Mouse (Mus musculus): ENCODE data around the gene Gm28372. TPM values are rescaled to one million over a fixed set of nuclear protein-coding genes. Genes with fewer than 3 reads are reported as not detected.

Gene Gm28372
- polyA plus RNA-seq, 1 experiment from 2014 or later = 0.11 TPM

- H3K4me1 ChIP-seq (replicated peaks) = peaks cover 19% of the 10 kb centered on the region
- ATAC-seq (ENCODE audit: insufficient number of reproducible peaks, insufficient read depth, low FRiP score, low TSS enrichment, low read depth) = no peak
- H3K4me2 ChIP-seq = peak overlapping the region; percentile 85
- 76% methylated on average over 14 of the region's 14 CpGs for WGBS
- H3K27ac ChIP-seq = no peak overlapping the region
- H3K9ac ChIP-seq (replicated peaks) = peak overlapping the region; percentile 87
- peaks cover 9% of the 10 kb centered on the region; the same call in 1 of the 2 replicates for H3K27me3 ChIP-seq
- peak overlapping the region; percentile 89 for H3K4me3 ChIP-seq (replicated peaks)
- H3K9me3 ChIP-seq = no peaks in the 10 kb centered on the region
- no peaks in the 10 kb centered on the region for H3K36me3 ChIP-seq
Measured at GRCm38 (mm10) chr2:130451086-130451726, 46.2 kb downstream of the Gm28372 start.

- no peaks in the 10 kb centered on the region for H3K9me3 ChIP-seq
- H3K36me3 ChIP-seq = no peaks in the 10 kb centered on the region
- peaks cover 9% of the 10 kb centered on the region; the same call in 1 of the 2 replicates for H3K27me3 ChIP-seq
- H3K4me1 ChIP-seq (replicated peaks) = peaks cover 19% of the 10 kb centered on the region
- no peak overlapping the region for H3K4me3 ChIP-seq (replicated peaks)
- H3K4me2 ChIP-seq = peak overlapping the region; percentile 85
- WGBS = 72% methylated on average over 3 of the region's 3 CpGs
- no peak for ATAC-seq (ENCODE audit: insufficient number of reproducible peaks, insufficient read depth, low FRiP score, low TSS enrichment, low read depth)
- 0 out of 2 replicates have a peak overlapping the region, but pooled peaks have one; percentile 87 for H3K9ac ChIP-seq (replicated peaks)
- H3K27ac ChIP-seq = no peak overlapping the region
Measured at GRCm38 (mm10) chr2:130451727-130452090, 46.7 kb downstream of the Gm28372 start.

DNA sequence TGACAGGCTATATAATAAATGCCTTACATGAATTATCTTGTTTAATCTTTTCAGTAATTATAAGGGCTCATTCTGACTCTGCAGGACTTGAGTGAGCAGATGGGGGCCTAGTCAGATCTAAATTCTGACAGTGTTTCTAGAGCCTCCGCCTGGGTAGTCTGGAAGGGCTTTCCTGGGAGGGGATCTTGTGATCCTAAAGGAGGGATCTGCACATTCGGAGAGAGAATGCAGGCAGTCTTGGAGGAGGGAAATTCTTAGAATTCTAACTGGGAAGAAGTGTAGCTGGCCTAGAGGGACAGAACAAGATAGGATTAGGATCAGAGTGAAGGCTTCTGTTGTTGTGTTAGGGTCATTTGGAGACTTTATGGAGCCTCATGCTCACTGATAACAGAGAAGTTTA lies 47.2 kb downstream of the Gm28372 start:
- Histone ChIP-seq H3K4me1 (replicated peaks) (peaks cover 19% of the 10 kb centered on the region), H3K4me3 (replicated peaks) (no peak overlapping the region), H3K9me3 (no peaks in the 10 kb centered on the region), H3K27ac (no peak overlapping the region), H3K4me2 (no peak overlapping the region), H3K9ac (replicated peaks) (no peak overlapping the region), H3K36me3 (no peaks in the 10 kb centered on the region), H3K27me3 (peaks cover 9% of the 10 kb centered on the region; the same call in 1 of the 2 replicates)
- WGBS = 51% methylated on average over 2 of the region's 2 CpGs
- no peak for ATAC-seq (ENCODE audit: insufficient number of reproducible peaks, insufficient read depth, low FRiP score, low TSS enrichment, low read depth)

DNA sequence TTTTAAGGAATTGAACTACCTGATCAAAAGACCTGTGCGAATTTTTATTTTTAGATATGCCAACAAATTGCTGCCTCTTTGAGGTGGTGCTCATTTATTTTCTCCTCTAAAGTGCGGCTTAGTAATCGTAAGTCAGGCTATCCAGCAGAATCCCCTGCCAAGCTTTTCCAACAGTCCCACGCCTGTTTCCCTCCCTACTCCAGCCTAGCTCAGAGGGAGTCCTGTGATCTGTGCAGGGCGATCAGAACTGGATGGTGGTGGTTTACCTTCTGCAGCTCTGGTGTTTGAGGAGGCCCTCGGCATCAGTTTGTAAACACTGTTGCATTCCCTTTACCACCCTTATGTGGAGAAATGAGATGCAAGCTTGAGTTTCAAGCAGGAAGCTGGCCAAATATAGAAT lies 48.4 kb downstream of the Gm28372 start:
- H3K4me2 ChIP-seq = no peak overlapping the region
- WGBS = 61% methylated on average over 6 of the region's 6 CpGs
- no peaks in the 10 kb centered on the region for H3K9me3 ChIP-seq
- no peak overlapping the region for H3K4me3 ChIP-seq (replicated peaks)
- peaks cover 4% of the 10 kb centered on the region; the same call in 1 of the 2 replicates for H3K27me3 ChIP-seq
- ATAC-seq (ENCODE audit: insufficient number of reproducible peaks, insufficient read depth, low FRiP score, low TSS enrichment, low read depth) = no peak
- peaks cover 19% of the 10 kb centered on the region for H3K4me1 ChIP-seq (replicated peaks)
- 0 out of 2 replicates have a peak overlapping the region, but pooled peaks have one; percentile 23 for H3K27ac ChIP-seq
- no peak overlapping the region for H3K9ac ChIP-seq (replicated peaks)
- H3K36me3 ChIP-seq = no peaks in the 10 kb centered on the region

- WGBS = 89% methylated on average over 6 of the region's 6 CpGs
Measured at GRCm38 (mm10) chr2:130454748-130455370, 49.8 kb downstream of the Gm28372 start.

More at GRCm38 (mm10) chr2:130454748-130455370, 49.8 kb downstream of the Gm28372 start:
- Histone ChIP-seq H3K9ac (replicated peaks) (no peak overlapping the region), H3K27ac (no peak overlapping the region), H3K27me3 (no peaks in the 10 kb centered on the region), H3K36me3 (no peaks in the 10 kb centered on the region), H3K4me2 (no peak overlapping the region), H3K9me3 (no peaks in the 10 kb centered on the region), H3K4me1 (replicated peaks) (peaks cover 13% of the 10 kb centered on the region), H3K4me3 (replicated peaks) (no peak overlapping the region)
- ATAC-seq (ENCODE audit: insufficient number of reproducible peaks, insufficient read depth, low FRiP score, low TSS enrichment, low read depth) = no peak

Other genes starting within 250 kb of the Gm28372 start
- gene Snrpb, start 225.8 kb upstream of the Gm28372 start, polyA plus RNA-seq (2016; fragmentation: Nextera tagmentation; extraction: Ambion mirVana) = 691 and 736 TPM in 2 replicates
- gene Tmc2, start 210.0 kb upstream of the Gm28372 start, polyA plus RNA-seq (2016; fragmentation: Nextera tagmentation; extraction: Ambion mirVana) = not detected in 2 replicates
- gene Nop56, start 130.8 kb upstream of the Gm28372 start, polyA plus RNA-seq (2016; fragmentation: Nextera tagmentation; extraction: Ambion mirVana) = 391 and 407 TPM in 2 replicates
- gene Idh3b, start 120.7 kb upstream of the Gm28372 start, polyA plus RNA-seq (2016; fragmentation: Nextera tagmentation; extraction: Ambion mirVana) = 141 and 144 TPM in 2 replicates
- gene Ebf4, start 110.1 kb upstream of the Gm28372 start, polyA plus RNA-seq (2016; fragmentation: Nextera tagmentation; extraction: Ambion mirVana) = 2.1 and 3.6 TPM in 2 replicates
- 91.6 and 100 TPM in 2 replicates for gene Cpxm1, start 7.7 kb upstream of the Gm28372 start, polyA plus RNA-seq (2016; fragmentation: Nextera tagmentation; extraction: Ambion mirVana)
- not detected in 2 replicates for gene 1700020A23Rik, start within 50 bp of the Gm28372 start, polyA plus RNA-seq (2016; fragmentation: Nextera tagmentation; extraction: Ambion mirVana)
- not detected in 2 replicates for gene Tmem239, start 1.2 kb downstream of the Gm28372 start, polyA plus RNA-seq (2016; fragmentation: Nextera tagmentation; extraction: Ambion mirVana)
- 121 and 133 TPM in 2 replicates for gene Vps16, start 19.1 kb downstream of the Gm28372 start, polyA plus RNA-seq (2016; fragmentation: Nextera tagmentation; extraction: Ambion mirVana)
- 13.4 and 14.6 TPM in 2 replicates for gene Pced1a, start 19.5 kb downstream of the Gm28372 start, polyA plus RNA-seq (2016; fragmentation: Nextera tagmentation; extraction: Ambion mirVana)
- 108 and 115 TPM in 2 replicates for gene Ptpra, start 45.0 kb downstream of the Gm28372 start, polyA plus RNA-seq (2016; fragmentation: Nextera tagmentation; extraction: Ambion mirVana)
- 79.0 and 80.7 TPM in 2 replicates for gene Mrps26, start 158.5 kb downstream of the Gm28372 start, polyA plus RNA-seq (2016; fragmentation: Nextera tagmentation; extraction: Ambion mirVana)
- gene Oxt, start 170.9 kb downstream of the Gm28372 start, polyA plus RNA-seq (2016; fragmentation: Nextera tagmentation; extraction: Ambion mirVana) = not detected in 2 replicates
- not detected in 2 replicates for gene Avp, start 177.3 kb downstream of the Gm28372 start, polyA plus RNA-seq (2016; fragmentation: Nextera tagmentation; extraction: Ambion mirVana)
- gene Fastkd5, start 224.8 kb downstream of the Gm28372 start, polyA plus RNA-seq (2016; fragmentation: Nextera tagmentation; extraction: Ambion mirVana) = 18.7 and 20.3 TPM in 2 replicates
- 15.6 and 16.0 TPM in 2 replicates for gene Ubox5, start 224.8 kb downstream of the Gm28372 start, polyA plus RNA-seq (2016; fragmentation: Nextera tagmentation; extraction: Ambion mirVana)
- gene Lzts3, start 237.6 kb downstream of the Gm28372 start, polyA plus RNA-seq (2016; fragmentation: Nextera tagmentation; extraction: Ambion mirVana) = 5.4 and 5.7 TPM in 2 replicates

All from limb, embryonic 12.5 days (tissue).